Mouse (Mus musculus) hindbrain, embryonic 13.5 days (tissue): ENCODE data around the gene Gm21962. TPM values are rescaled to one million over a fixed set of nuclear protein-coding genes. Genes with fewer than 3 reads are reported as not detected.
A peak's percentile ranks its signal among the peaks of the same experiment; 100 is the strongest.
"Not testable (repeated sequence)": the region's sequence is repeated elsewhere in the genome, so short reads cannot be mapped to it uniquely, and the experiment has no call there.

ENCODE experiments used
- ATAC-seq: fragments of 200-750 bp; cut with Nextera tagmentation; 2 replicates; pipeline ENCODE4 v1.8.0; 2017; ENCODE audit warnings: moderate TSS enrichment; ENCODE audit not compliant: low FRiP score
- H3K27ac ChIP-seq: fragments of 300-500 bp; sonication (generic); 2 replicates; pipeline ENCODE4 v1.5.1; 2015; ENCODE audit warnings: inconsistent platforms, mild to moderate bottlenecking, moderate library complexity
- H3K27me3 ChIP-seq: fragments of 300-500 bp; sonication (generic); 2 replicates; pipeline ENCODE4 v1.6.1; 2015; ENCODE audit warnings: mild to moderate bottlenecking, inconsistent platforms
- H3K36me3 ChIP-seq: fragments of 300-500 bp; sonication (generic); 2 replicates; pipeline ENCODE4 v1.6.1; 2015; ENCODE audit warnings: mild to moderate bottlenecking, inconsistent platforms
- H3K4me1 ChIP-seq: fragments of 300-500 bp; sonication (generic); replicated peaks from 2 replicates; pipeline ENCODE4 v1.6.1; 2015; ENCODE audit warnings: inconsistent platforms
- H3K4me2 ChIP-seq: fragments of 300-500 bp; sonication (generic); 2 replicates; pipeline ENCODE4 v1.6.1; 2015; ENCODE audit warnings: inconsistent platforms, mild to moderate bottlenecking, moderate library complexity
- H3K4me3 ChIP-seq: fragments of 300-500 bp; sonication (generic); 2 replicates; pipeline ENCODE4 v1.5.1; 2015; ENCODE audit warnings: mild to moderate bottlenecking, inconsistent platforms
- H3K9ac ChIP-seq: fragments of 300-500 bp; sonication (generic); 2 replicates; pipeline ENCODE4 v1.6.1; 2015; ENCODE audit warnings: mild to moderate bottlenecking, inconsistent platforms
- H3K9me3 ChIP-seq: fragments of 300-500 bp; sonication (generic); 2 replicates; pipeline ENCODE4 v1.6.1; 2016; ENCODE audit warnings: inconsistent platforms
- WGBS: fragments of 180-500 bp; shearing (Covaris S2); methylation state at CpG from one replicate; pipeline ENCODE4 v1.1.7; 2015; 5-methylcytosine and 5-hydroxymethylcytosine counted together
- polyA plus RNA-seq: library from polyadenylated mRNA; unstranded; fragments of >200 nt; fragmentation: Nextera tagmentation; extraction: Ambion mirVana; gene quantifications from 2 replicates; pipeline ENCODE4 v1.2.1, GENCODE M21; 2015

Gm21962 gene
- not detected in 2 replicates for polyA plus RNA-seq

GRCm38 (mm10) chr3:137671224-137671623 lies at the start of gene Gm21962:
Gene Gm21962, plus strand, starts transcription at chr3:137671524.
- ATAC-seq, H3K9ac ChIP-seq, H3K27me3 ChIP-seq, H3K9me3 ChIP-seq, H3K4me3 ChIP-seq, H3K36me3 ChIP-seq, H3K27ac ChIP-seq, H3K4me1 ChIP-seq, H3K4me2 ChIP-seq: not testable (repeated sequence)
- WGBS = no CpG with 5 or more reads among the region's 3 CpGs

GRCm38 (mm10) chr3:137622091-137622490 lies 49.2 kb upstream of the Gm21962 start:
- Histone ChIP-seq H3K4me3 (no peak overlapping the region), H3K9ac (no peak overlapping the region), H3K27me3 (peaks cover 31% of the 10 kb centered on the region), H3K36me3 (no peaks in the 10 kb centered on the region), H3K4me2 (no peak overlapping the region), H3K27ac (no peak overlapping the region), H3K9me3 (no peaks in the 10 kb centered on the region), H3K4me1 (peaks cover 15% of the 10 kb centered on the region)
- ATAC-seq = no peak
- 39% methylated on average over 6 of the region's 6 CpGs for WGBS

GRCm38 (mm10) chr3:137622895-137623580 lies 48.3 kb upstream of the Gm21962 start:
- ATAC-seq = no peak; the same call in none of the 2 replicates
- H3K9ac ChIP-seq = peak overlapping the region; percentile 65; the same call in 1 of the 2 replicates
- WGBS = 25% methylated on average over 14 of the region's 14 CpGs
- no peaks in the 10 kb centered on the region for H3K9me3 ChIP-seq
- no peaks in the 10 kb centered on the region for H3K36me3 ChIP-seq
- peaks cover 31% of the 10 kb centered on the region for H3K27me3 ChIP-seq
- peak overlapping the region; percentile 92 for H3K4me2 ChIP-seq
- H3K27ac ChIP-seq = no peak overlapping the region
- peak overlapping the region; percentile 51 for H3K4me3 ChIP-seq
- H3K4me1 ChIP-seq = peaks cover 15% of the 10 kb centered on the region

GRCm38 (mm10) chr3:137623581-137624362 lies 47.6 kb upstream of the Gm21962 start:
- H3K27ac ChIP-seq = no peak overlapping the region
- H3K4me2 ChIP-seq = peak overlapping the region; percentile 92
- H3K4me3 ChIP-seq = peak overlapping the region; percentile 51
- peak overlapping the region; percentile 65 for H3K9ac ChIP-seq
- peak; percentile 93 for ATAC-seq
- H3K27me3 ChIP-seq = peaks cover 31% of the 10 kb centered on the region
- H3K9me3 ChIP-seq = no peaks in the 10 kb centered on the region
- no peaks in the 10 kb centered on the region for H3K36me3 ChIP-seq
- WGBS = 2% methylated on average over 47 of the region's 47 CpGs
- peaks cover 15% of the 10 kb centered on the region for H3K4me1 ChIP-seq

- 82% methylated on average over 5 of the region's 5 CpGs for WGBS
Measured at GRCm38 (mm10) chr3:137625054-137625453, 46.3 kb upstream of the Gm21962 start.

GRCm38 (mm10) chr3:137633726-137634125 lies 37.6 kb upstream of the Gm21962 start:
- Histone ChIP-seq H3K9me3 (no peaks in the 10 kb centered on the region), H3K27me3 (no peaks in the 10 kb centered on the region), H3K4me3 (no peak overlapping the region), H3K27ac (no peak overlapping the region), H3K36me3 (no peaks in the 10 kb centered on the region), H3K9ac (no peak overlapping the region), H3K4me1 (no peaks in the 10 kb centered on the region), H3K4me2 (no peak overlapping the region)
- 83% methylated on average over 10 of the region's 10 CpGs for WGBS
- no peak for ATAC-seq

More at GRCm38 (mm10) chr3:137625054-137625453, 46.3 kb upstream of the Gm21962 start:
- H3K4me2 ChIP-seq = no peak overlapping the region
- H3K27ac ChIP-seq = no peak overlapping the region
- no peak overlapping the region for H3K4me3 ChIP-seq
- no peaks in the 10 kb centered on the region for H3K9me3 ChIP-seq
- peaks cover 31% of the 10 kb centered on the region for H3K27me3 ChIP-seq
- no peak for ATAC-seq
- H3K9ac ChIP-seq = no peak overlapping the region
- no peaks in the 10 kb centered on the region for H3K36me3 ChIP-seq
- peaks cover 15% of the 10 kb centered on the region for H3K4me1 ChIP-seq

GRCm38 (mm10) chr3:137636571-137636970 lies 34.8 kb upstream of the Gm21962 start:
- no peaks in the 10 kb centered on the region for H3K27me3 ChIP-seq
- H3K36me3 ChIP-seq = no peaks in the 10 kb centered on the region
- no peaks in the 10 kb centered on the region for H3K9me3 ChIP-seq
- no peak overlapping the region for H3K4me2 ChIP-seq
- no peak for ATAC-seq
- H3K4me3 ChIP-seq = no peak overlapping the region
- no peak overlapping the region for H3K9ac ChIP-seq
- WGBS = 90% methylated on average over 4 of the region's 4 CpGs
- H3K27ac ChIP-seq = no peak overlapping the region
- H3K4me1 ChIP-seq = no peaks in the 10 kb centered on the region

- Histone ChIP-seq H3K4me2 (no peak overlapping the region), H3K27ac (no peak overlapping the region), H3K27me3 (no peaks in the 10 kb centered on the region), H3K9ac (no peak overlapping the region), H3K4me1 (peaks cover 6% of the 10 kb centered on the region), H3K9me3 (no peaks in the 10 kb centered on the region), H3K4me3 (no peak overlapping the region), H3K36me3 (no peaks in the 10 kb centered on the region)
- WGBS = 95% methylated on average over 5 of the region's 5 CpGs
- no peak for ATAC-seq
Measured at GRCm38 (mm10) chr3:137641238-137641637, 30.1 kb upstream of the Gm21962 start.

GRCm38 (mm10) chr3:137642137-137642536 lies 29.2 kb upstream of the Gm21962 start:
- Histone ChIP-seq H3K27me3 (no peaks in the 10 kb centered on the region), H3K9ac (no peak overlapping the region), H3K9me3 (no peaks in the 10 kb centered on the region), H3K4me2 (no peak overlapping the region), H3K27ac (no peak overlapping the region), H3K4me3 (no peak overlapping the region), H3K4me1 (peaks cover 6% of the 10 kb centered on the region), H3K36me3 (no peaks in the 10 kb centered on the region)
- 46% methylated on average over 8 of the region's 8 CpGs for WGBS
- ATAC-seq = no peak

- WGBS = 50% methylated on average over 3 of the region's 3 CpGs
- Histone ChIP-seq H3K27me3 (no peaks in the 10 kb centered on the region), H3K4me3 (no peak overlapping the region), H3K4me1 (peaks cover 6% of the 10 kb centered on the region), H3K4me2 (no peak overlapping the region), H3K36me3 (no peaks in the 10 kb centered on the region), H3K27ac (no peak overlapping the region), H3K9ac (no peak overlapping the region), H3K9me3 (no peaks in the 10 kb centered on the region)
- no peak for ATAC-seq
Measured at GRCm38 (mm10) chr3:137642568-137642967, 28.8 kb upstream of the Gm21962 start.

- 100% methylated on average over 3 of the region's 3 CpGs for WGBS
- peaks cover 6% of the 10 kb centered on the region for H3K4me1 ChIP-seq
- H3K9me3 ChIP-seq = no peaks in the 10 kb centered on the region
- H3K27ac ChIP-seq = no peak overlapping the region
- H3K9ac ChIP-seq = no peak overlapping the region
- H3K27me3 ChIP-seq = no peaks in the 10 kb centered on the region
- no peak for ATAC-seq
- no peaks in the 10 kb centered on the region for H3K36me3 ChIP-seq
- H3K4me3 ChIP-seq = no peak overlapping the region
- no peak overlapping the region for H3K4me2 ChIP-seq
Measured at GRCm38 (mm10) chr3:137644081-137644480, 27.2 kb upstream of the Gm21962 start.

GRCm38 (mm10) chr3:137644947-137645346 lies 26.4 kb upstream of the Gm21962 start:
- ATAC-seq = no peak
- 74% methylated on average over 6 of the region's 6 CpGs for WGBS
- H3K27me3 ChIP-seq = no peaks in the 10 kb centered on the region
- H3K4me3 ChIP-seq = no peak overlapping the region
- no peaks in the 10 kb centered on the region for H3K9me3 ChIP-seq
- H3K27ac ChIP-seq = no peak overlapping the region
- peaks cover 6% of the 10 kb centered on the region for H3K4me1 ChIP-seq
- H3K4me2 ChIP-seq = no peak overlapping the region
- no peak overlapping the region for H3K9ac ChIP-seq
- H3K36me3 ChIP-seq = no peaks in the 10 kb centered on the region
